Mouse (Mus musculus) ES-Bruce4 (cell line): ENCODE data around the gene St6galnac6. TPM values are rescaled to one million over a fixed set of nuclear protein-coding genes. Genes with fewer than 3 reads are reported as not detected.

Source experiments
- H3K27ac ChIP-seq: 2 replicates; pipeline ENCODE4 v1.5.1; 2012; ENCODE audit warnings: low read length, inconsistent platforms; ENCODE audit not compliant: insufficient read depth
- H3K27me3 ChIP-seq: 2 replicates; pipeline ENCODE4 v1.6.1; 2012; ENCODE audit warnings: mild to moderate bottlenecking, low read length, inconsistent platforms; ENCODE audit not compliant: control insufficient read depth, poor library complexity, insufficient read depth, severe bottlenecking
- H3K36me3 ChIP-seq: 2 replicates; pipeline ENCODE4 v1.6.1; 2012; ENCODE audit warnings: inconsistent platforms, mild to moderate bottlenecking, low read length, moderate library complexity; ENCODE audit not compliant: control insufficient read depth, poor library complexity, insufficient read depth, severe bottlenecking
- H3K4me1 ChIP-seq: one replicate; pipeline ENCODE4 v1.8.1; 2011; ENCODE audit warnings: low read length; ENCODE audit not compliant: control insufficient read depth, insufficient read depth
- H3K4me3 ChIP-seq: 2 replicates; pipeline ENCODE4 v1.5.1; 2011; ENCODE audit warnings: low read depth, mild to moderate bottlenecking, low read length
- H3K9ac ChIP-seq: 2 replicates; pipeline ENCODE4 v1.6.1; 2012; ENCODE audit warnings: low read depth, mild to moderate bottlenecking, inconsistent platforms; ENCODE audit not compliant: poor library complexity, severe bottlenecking
- H3K9me3 ChIP-seq: replicated peaks from 2 replicates; pipeline ENCODE4 v1.6.1; 2012; ENCODE audit warnings: mild to moderate bottlenecking, low read length, inconsistent platforms; ENCODE audit not compliant: control insufficient read depth, poor library complexity, insufficient read depth, severe bottlenecking
- CTCF ChIP-seq: IDR thresholded peaks from one replicate; pipeline ENCODE4 v1.8.1; 2011; ENCODE audit warnings: low read depth, low read length
- EP300 ChIP-seq: IDR thresholded peaks from 2 replicates; pipeline ENCODE4 v1.6.1; 2011; ENCODE audit warnings: low read depth, low read length; ENCODE audit not compliant: insufficient read depth
- POLR2A ChIP-seq: IDR thresholded peaks from one replicate; pipeline ENCODE4 v1.8.1; 2011; ENCODE audit warnings: low read length; ENCODE audit not compliant: insufficient read depth
- polyA plus RNA-seq: library from polyadenylated mRNA; stranded (reverse); fragments of >200 nt; gene quantifications from 2 replicates; pipeline ENCODE4 v1.2.4, GENCODE M21; 2011; ENCODE audit warnings: low read depth; ENCODE audit not compliant: missing spikeins, insufficient read depth, insufficient read length

St6galnac6 gene
- polyA plus RNA-seq, 1 experiment = 22.5 TPM

GRCm38 (mm10) chr2:32601417-32602065 lies 2.0 kb downstream of the St6galnac6 start:
- Histone ChIP-seq H3K27me3 (no peaks in the 10 kb centered on the region), H3K9me3 (no peaks in the 10 kb centered on the region), H3K9ac (no peak overlapping the region), H3K27ac (no peak overlapping the region), H3K4me3 (no peak overlapping the region), H3K36me3 (no peaks in the 10 kb centered on the region), H3K4me1 (peaks cover 2% of the 10 kb centered on the region)
- TF ChIP-seq POLR2A = no peak
- peak; percentile 80 for TF ChIP-seq CTCF

- Histone ChIP-seq H3K27ac (no peak overlapping the region), H3K27me3 (no peaks in the 10 kb centered on the region)
Measured at GRCm38 (mm10) chr2:32602600-32603054, 3.1 kb downstream of the St6galnac6 start.

DNA sequence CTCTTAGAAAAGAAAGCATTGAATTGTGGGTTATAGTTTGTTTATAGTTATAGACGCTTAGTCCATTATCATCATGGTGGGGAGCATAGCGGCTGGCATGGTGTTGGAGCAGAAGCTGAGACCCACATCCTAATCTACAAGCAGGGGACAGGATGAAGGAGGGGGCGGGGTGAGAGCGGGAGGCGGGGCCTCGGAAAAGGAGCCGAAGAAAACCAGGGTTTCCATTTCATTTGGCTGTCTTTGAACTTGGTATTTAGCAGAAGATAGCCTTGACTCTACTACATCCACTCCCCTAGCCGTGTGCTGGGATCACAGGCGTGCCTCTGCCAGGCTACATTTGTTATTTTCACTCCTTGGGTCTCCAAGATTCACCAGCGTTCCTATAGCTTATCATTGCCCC lies 5.1 kb downstream of the St6galnac6 start:
- H3K4me3 ChIP-seq = no peak overlapping the region
- no peak overlapping the region for H3K9ac ChIP-seq
- H3K36me3 ChIP-seq = no peaks in the 10 kb centered on the region
- H3K9me3 ChIP-seq = no peaks in the 10 kb centered on the region
- no peaks in the 10 kb centered on the region for H3K27me3 ChIP-seq
- peaks cover 2% of the 10 kb centered on the region for H3K4me1 ChIP-seq
- no peak overlapping the region for H3K27ac ChIP-seq
- no peak for TF ChIP-seq POLR2A
- TF ChIP-seq CTCF = no peak
- no peak for TF ChIP-seq EP300

More at GRCm38 (mm10) chr2:32602600-32603054, 3.1 kb downstream of the St6galnac6 start:
- peaks cover 2% of the 10 kb centered on the region for H3K4me1 ChIP-seq
- no peak overlapping the region for H3K9ac ChIP-seq
- TF ChIP-seq EP300 (no peak), CTCF (peak; percentile 89), POLR2A (no peak)
- H3K36me3 ChIP-seq = no peaks in the 10 kb centered on the region
- H3K4me3 ChIP-seq = peak overlapping the region; percentile 64
- H3K9me3 ChIP-seq = no peaks in the 10 kb centered on the region

DNA sequence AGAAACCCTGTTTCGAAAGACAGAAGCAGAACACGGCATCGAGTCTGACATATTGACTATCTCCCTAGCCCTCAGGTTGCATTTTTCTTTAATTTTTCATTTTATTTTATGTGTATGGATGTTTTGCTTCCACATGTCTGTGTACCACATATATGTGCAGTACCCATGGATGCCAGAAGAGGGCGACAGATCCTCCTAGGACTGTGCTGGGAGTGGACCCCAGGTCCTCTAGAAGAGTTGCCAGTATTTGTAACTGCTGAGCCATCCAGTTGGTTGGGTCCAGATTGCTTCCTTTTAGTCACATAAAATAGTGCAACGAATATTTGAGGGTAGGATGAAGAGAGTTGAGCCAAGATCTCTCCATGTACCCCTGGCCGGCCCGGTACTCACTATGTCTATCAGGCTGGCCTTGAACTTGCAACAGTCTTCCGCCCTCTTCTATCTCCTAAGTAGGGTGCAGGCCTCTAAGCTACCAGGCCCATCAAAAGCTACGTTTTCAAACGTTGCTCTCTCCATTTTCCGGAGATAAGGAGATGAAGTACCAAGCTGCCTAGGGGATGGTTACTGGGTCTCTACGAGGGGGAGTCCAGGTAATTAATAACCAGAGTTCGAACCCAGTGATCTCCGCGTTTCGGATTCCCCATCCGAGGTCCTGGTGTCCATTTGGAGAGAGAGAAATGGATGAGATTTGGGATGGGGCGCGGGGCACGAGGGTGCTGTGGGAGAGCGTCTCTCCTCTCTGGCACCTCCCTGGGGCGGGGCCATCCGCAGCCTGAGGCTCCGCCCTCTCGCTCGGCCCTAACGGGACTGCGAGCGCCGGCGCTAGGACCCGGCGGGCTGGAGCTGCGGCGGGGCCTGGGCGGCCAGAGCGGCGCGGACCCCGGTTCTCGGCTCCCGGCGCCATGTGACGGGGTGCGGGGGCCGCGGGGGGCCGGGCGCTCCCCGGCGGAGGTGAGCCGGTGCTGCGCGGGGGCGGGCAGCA lies 6.9 kb downstream of the St6galnac6 start:
- H3K4me1 ChIP-seq = peaks cover 4% of the 10 kb centered on the region
- H3K9me3 ChIP-seq = no peaks in the 10 kb centered on the region
- peak overlapping the region; percentile 73 for H3K9ac ChIP-seq
- H3K36me3 ChIP-seq = no peaks in the 10 kb centered on the region
- TF ChIP-seq CTCF (peak; percentile 83), POLR2A (peak; percentile 37), EP300 (no peak)
- peak overlapping the region; percentile 73 for H3K4me3 ChIP-seq
- H3K27me3 ChIP-seq = no peaks in the 10 kb centered on the region
- H3K27ac ChIP-seq = 0 out of 2 replicates have a peak overlapping the region, but pooled peaks have one; percentile 4

GRCm38 (mm10) chr2:32607262-32607947 lies 7.9 kb downstream of the St6galnac6 start:
- Histone ChIP-seq H3K36me3 (no peaks in the 10 kb centered on the region), H3K27me3 (no peaks in the 10 kb centered on the region), H3K9ac (peak overlapping the region; percentile 73), H3K9me3 (no peaks in the 10 kb centered on the region), H3K4me1 (peaks cover 7% of the 10 kb centered on the region), H3K4me3 (peak overlapping the region; percentile 73), H3K27ac (no peak overlapping the region)
- TF ChIP-seq POLR2A (no peak), CTCF (no peak), EP300 (no peak)
